Mouse (Mus musculus) MN1 (cell line): Measurements from ENCODE around the gene Hecw2.

Experiments used
- DNase-seq: peaks from one replicate; pipeline ENCODE4 v3.0.0-alpha.2; 2016; ENCODE audit warnings: low spot score

Hecw2 gene

GRCm38 (mm10) chr1:54118342-54118973 lies 76.5 kb downstream of the Hecw2 start:
- DNase-seq = no peak

- no peak for DNase-seq
Observed at GRCm38 (mm10) chr1:54110920-54111605, 83.9 kb downstream of the Hecw2 start.

- DNase-seq = no peak
Observed at GRCm38 (mm10) chr1:54109255-54109654, 85.7 kb downstream of the Hecw2 start.

GRCm38 (mm10) chr1:54106756-54107155 lies 88.2 kb downstream of the Hecw2 start:
- no peak for DNase-seq

GRCm38 (mm10) chr1:54079708-54080107 lies 115.3 kb downstream of the Hecw2 start:
- DNase-seq = no peak

GRCm38 (mm10) chr1:54074456-54074855 lies 120.5 kb downstream of the Hecw2 start:
- DNase-seq = no peak

- no peak for DNase-seq
Observed at GRCm38 (mm10) chr1:54070121-54070520, 124.8 kb downstream of the Hecw2 start.

- DNase-seq = no peak
Observed at GRCm38 (mm10) chr1:54068248-54068647, 126.7 kb downstream of the Hecw2 start.

GRCm38 (mm10) chr1:54065434-54065833 lies 129.5 kb downstream of the Hecw2 start:
- no peak for DNase-seq

GRCm38 (mm10) chr1:54061078-54061477 lies 133.9 kb downstream of the Hecw2 start:
- DNase-seq = no peak

GRCm38 (mm10) chr1:54059731-54060130 lies 135.2 kb downstream of the Hecw2 start:
- no peak for DNase-seq

- DNase-seq = no peak
Observed at GRCm38 (mm10) chr1:54052771-54053170, 142.2 kb downstream of the Hecw2 start.

- DNase-seq = no peak
Observed at GRCm38 (mm10) chr1:54046923-54047322, 148.0 kb downstream of the Hecw2 start.

GRCm38 (mm10) chr1:54039062-54039461 lies 155.9 kb downstream of the Hecw2 start:
- DNase-seq = no peak

GRCm38 (mm10) chr1:54017686-54018085 lies 177.3 kb downstream of the Hecw2 start:
- DNase-seq = no peak

GRCm38 (mm10) chr1:54015739-54016138 lies 179.2 kb downstream of the Hecw2 start:
- no peak for DNase-seq

- DNase-seq = no peak
Observed at GRCm38 (mm10) chr1:54012414-54012813, 182.6 kb downstream of the Hecw2 start.

GRCm38 (mm10) chr1:54009418-54010064 lies 185.4 kb downstream of the Hecw2 start:
- DNase-seq = no peak

GRCm38 (mm10) chr1:54005860-54006386 lies 189.0 kb downstream of the Hecw2 start:
- no peak for DNase-seq

- no peak for DNase-seq
Observed at GRCm38 (mm10) chr1:54003288-54003687, 191.7 kb downstream of the Hecw2 start.

GRCm38 (mm10) chr1:54002077-54002476 lies 192.9 kb downstream of the Hecw2 start:
- no peak for DNase-seq

GRCm38 (mm10) chr1:53997239-53997638 lies 197.7 kb downstream of the Hecw2 start:
- no peak for DNase-seq
